Mouse (Mus musculus) heart, embryonic 14.5 days (tissue): ENCODE data around the gene Scamp2. TPM values are rescaled to one million over a fixed set of nuclear protein-coding genes. Genes with fewer than 3 reads are reported as not detected.
A peak's percentile ranks its signal among the peaks of the same experiment; 100 is the strongest.

Source experiments
- ATAC-seq: fragments of 200-750 bp; cut with Nextera tagmentation; 2 replicates; pipeline ENCODE4 v1.8.0; 2017; ENCODE audit warnings: low read depth, moderate TSS enrichment; ENCODE audit not compliant: insufficient number of reproducible peaks, insufficient read depth, low FRiP score
- H3K27ac ChIP-seq, 2 experiments: fragments of 200-500 bp in 1 of 2; fragments of 300-500 bp in 1 of 2; sonication (generic) in 1 of 2; replicated peaks in 1 of 2; 2 replicates each; pipeline ENCODE4 v1.5.1; 2012 to 2014; ENCODE audit warnings: low read depth in 2 of 2, low read length in 2 of 2, control low read depth in 1 of 2, mild to moderate bottlenecking in 1 of 2, mixed read lengths in 1 of 2; ENCODE audit not compliant: control insufficient read depth in 1 of 2, insufficient read depth in 1 of 2
- H3K27me3 ChIP-seq: fragments of 300-500 bp; sonication (generic); 2 replicates; pipeline ENCODE4 v1.6.1; 2014; ENCODE audit warnings: mild to moderate bottlenecking, low read length, control low read depth; ENCODE audit not compliant: control insufficient read depth, insufficient read depth
- H3K36me3 ChIP-seq: fragments of 300-500 bp; sonication (generic); 2 replicates; pipeline ENCODE4 v1.6.1; 2014; ENCODE audit warnings: mild to moderate bottlenecking, control low read depth, low read length, mixed read lengths; ENCODE audit not compliant: control insufficient read depth, insufficient read depth
- H3K4me1 ChIP-seq, 2 experiments: fragments of 200-500 bp in 1 of 2; fragments of 300-500 bp in 1 of 2; sonication (generic) in 1 of 2; 2 replicates each; pipeline ENCODE4 v1.6.1; 2012 to 2014; ENCODE audit warnings: low read length in 2 of 2, control low read depth in 1 of 2, mixed read lengths in 1 of 2; ENCODE audit not compliant: control insufficient read depth in 2 of 2, insufficient read depth in 2 of 2
- H3K4me2 ChIP-seq: fragments of 300-500 bp; sonication (generic); 2 replicates; pipeline ENCODE4 v1.6.1; 2014; ENCODE audit warnings: mild to moderate bottlenecking, low read length
- H3K4me3 ChIP-seq, 2 experiments: fragments of 200-500 bp in 1 of 2; fragments of 300-500 bp in 1 of 2; sonication (generic) in 1 of 2; 2 replicates each; pipeline ENCODE4 v1.5.1; 2012 to 2014; ENCODE audit warnings: low read length in 2 of 2, mild to moderate bottlenecking in 2 of 2, control low read depth in 1 of 2, low read depth in 1 of 2, moderate library complexity in 1 of 2; ENCODE audit not compliant: control insufficient read depth in 1 of 2, insufficient read depth in 1 of 2
- H3K9ac ChIP-seq: fragments of 300-500 bp; sonication (generic); 2 replicates; pipeline ENCODE4 v1.6.1; 2014; ENCODE audit warnings: mild to moderate bottlenecking, low read length
- H3K9me3 ChIP-seq: fragments of 300-500 bp; sonication (generic); 2 replicates; pipeline ENCODE4 v1.6.1; 2016; ENCODE audit warnings: low read length, control low read depth; ENCODE audit not compliant: control insufficient read depth
- WGBS: fragments of 180-500 bp; shearing (Covaris S2); extraction: QIAGEN DNeasy Blood & Tissue Kit; methylation state at CpG from one replicate; pipeline ENCODE4 v1.1.7; 2014; 5-methylcytosine and 5-hydroxymethylcytosine counted together
- polyA plus RNA-seq: library from polyadenylated mRNA; unstranded; fragments of >200 nt; fragmentation: Nextera tagmentation; extraction: Ambion mirVana; gene quantifications from 2 replicates; pipeline ENCODE4 v1.2.1, GENCODE M21; 2014

The Scamp2 gene
- polyA plus RNA-seq, 1 experiment from 2014 or later: 56.5 TPM

DNA sequence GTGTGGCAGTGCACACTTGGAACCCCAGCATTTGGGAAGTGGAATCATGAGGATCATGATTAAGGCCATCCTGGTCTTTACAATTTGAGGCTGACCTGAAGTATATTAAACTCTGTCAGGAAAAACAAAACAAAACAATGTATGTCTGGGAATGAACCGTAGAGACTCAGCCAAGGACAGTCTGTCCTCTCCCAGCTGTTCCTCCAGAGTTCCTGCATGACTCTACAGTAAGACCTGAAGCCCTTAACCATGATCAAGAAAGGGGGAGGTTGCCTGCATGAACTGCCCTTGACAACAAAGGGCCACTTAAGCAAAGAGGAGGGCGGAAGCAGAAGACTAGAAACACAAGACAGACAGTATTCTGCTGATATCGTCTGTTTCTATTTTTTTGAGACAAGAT lies 14.8 kb downstream of the Scamp2 start:
- H3K4me1 ChIP-seq: peaks cover 0 to 2% of the 10 kb centered on the region in 2 experiments; a peak in 1 of 4 replicates
- no peaks in the 10 kb centered on the region for H3K27me3 ChIP-seq
- H3K27ac ChIP-seq: no peak overlapping the region
- no peak for ATAC-seq
- no peak overlapping the region for H3K9ac ChIP-seq
- peaks cover 36% of the 10 kb centered on the region for H3K36me3 ChIP-seq
- no peaks in the 10 kb centered on the region for H3K9me3 ChIP-seq
- WGBS: 74% methylated on average over 3 of the region's 3 CpGs
- H3K4me2 ChIP-seq: no peak overlapping the region
- H3K4me3 ChIP-seq: no peak overlapping the region

DNA sequence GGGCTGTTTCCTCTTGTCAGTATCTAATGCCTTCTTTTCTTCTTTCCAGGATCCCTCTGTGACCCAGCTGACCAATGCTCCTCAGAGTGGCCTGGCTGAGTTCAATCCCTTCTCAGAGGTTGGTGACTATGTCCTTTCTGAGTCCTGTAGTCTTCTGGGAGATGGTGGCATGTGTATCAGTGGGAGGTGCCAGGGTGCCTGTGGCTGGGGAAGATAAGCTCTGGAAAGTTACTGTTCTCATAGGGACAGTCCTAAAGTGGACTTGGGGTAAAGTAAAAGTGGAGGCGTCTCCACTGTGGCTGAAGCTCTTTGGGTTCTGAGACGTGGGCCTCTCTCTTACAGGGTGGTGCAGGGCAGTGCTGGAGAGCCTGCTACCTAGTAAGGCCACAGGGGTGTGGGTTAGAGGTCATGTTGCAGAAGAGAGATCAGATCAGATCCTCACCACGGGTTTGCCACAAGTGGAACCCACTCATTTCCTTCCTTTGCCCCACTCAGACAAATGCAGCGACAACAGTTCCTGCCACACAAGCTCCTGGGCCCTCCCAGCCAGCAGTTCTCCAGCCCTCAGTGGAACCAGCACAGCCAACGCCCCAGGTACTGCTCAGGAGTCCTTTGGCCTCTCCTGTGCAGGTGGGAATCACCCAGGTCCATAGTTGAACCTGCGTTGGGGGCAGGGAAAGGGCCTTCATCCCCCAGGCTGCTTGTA lies 16.6 kb downstream of the Scamp2 start:
- Histone ChIP-seq H3K27ac (no peak overlapping the region), H3K4me2 (no peak overlapping the region), H3K9ac (no peak overlapping the region), H3K27me3 (no peaks in the 10 kb centered on the region), H3K4me3 (no peak overlapping the region), H3K9me3 (no peaks in the 10 kb centered on the region), H3K4me1 (peaks cover 0 to 2% of the 10 kb centered on the region in 2 experiments; a peak in 1 of 4 replicates), H3K36me3 (peaks cover 53% of the 10 kb centered on the region)
- WGBS: 74% methylated on average over 6 of the region's 6 CpGs
- ATAC-seq: no peak

DNA sequence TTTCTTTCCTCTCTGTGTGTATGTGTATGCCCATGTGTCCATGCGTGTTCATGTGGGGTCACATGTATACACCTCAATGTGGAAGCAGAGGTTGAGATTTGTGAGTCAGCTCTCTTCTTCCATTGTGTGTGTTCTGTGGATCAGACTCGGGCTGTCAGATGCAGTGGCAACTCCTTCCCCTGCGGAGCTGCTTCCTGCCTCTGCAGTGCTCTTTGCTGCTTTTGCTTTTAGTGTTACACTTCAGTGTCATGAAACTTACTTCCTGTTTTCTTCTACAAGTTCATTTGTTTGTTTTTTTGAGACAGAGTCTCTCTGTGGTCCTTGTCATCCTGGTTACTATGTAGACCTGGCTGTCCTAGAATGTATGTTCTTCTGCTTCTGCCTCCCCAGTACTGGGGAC lies 24.2 kb downstream of the Scamp2 start:
- peaks cover 77% of the 10 kb centered on the region for H3K36me3 ChIP-seq

DNA sequence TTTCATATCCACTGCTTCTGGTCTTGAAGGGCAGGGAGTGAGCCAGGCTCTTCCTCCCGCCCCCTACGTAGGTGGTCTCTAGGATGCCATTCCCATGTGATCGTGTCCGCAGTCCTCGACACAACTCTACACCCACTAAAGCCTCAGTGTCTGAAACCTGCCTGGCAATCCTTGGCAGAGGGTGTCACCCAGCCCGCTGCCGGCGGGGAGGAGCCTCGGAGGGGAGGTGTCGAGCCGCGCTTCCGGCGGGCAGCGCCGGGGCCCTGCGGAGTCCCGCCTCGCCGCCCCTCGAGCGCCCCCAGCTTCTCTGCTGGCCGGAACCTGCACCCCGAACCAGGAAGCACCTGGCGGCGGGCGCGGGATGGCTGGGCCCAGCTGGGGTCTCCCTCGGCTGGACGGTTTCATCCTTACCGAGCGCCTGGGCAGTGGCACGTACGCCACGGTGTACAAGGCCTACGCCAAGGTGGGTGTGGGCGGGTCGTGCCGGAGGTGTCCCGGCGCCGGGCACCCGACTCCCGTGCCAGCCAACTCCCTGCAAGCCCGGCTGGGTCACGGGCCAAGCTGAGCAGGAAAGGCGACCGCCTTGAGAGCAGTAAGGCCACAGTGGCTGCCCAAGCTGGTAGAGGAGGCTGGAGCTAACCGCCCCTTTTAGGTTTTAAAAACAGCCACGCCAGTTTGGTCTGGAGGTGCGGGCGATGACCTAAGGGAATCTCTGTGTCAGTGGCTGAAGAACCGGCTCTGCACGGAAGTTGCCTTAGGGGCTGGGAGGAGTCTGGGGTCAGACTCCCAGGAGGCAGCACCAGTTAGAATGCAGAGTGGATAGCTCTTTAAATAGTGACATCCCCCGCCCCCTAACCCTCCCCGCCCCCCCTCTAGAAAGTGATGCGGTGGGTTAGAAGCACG lies 28.7 kb downstream of the Scamp2 start, which contains the start of gene Ulk3:
Gene Ulk3 (plus strand): TSS at position 229 of the 903 bp plus-strand sequence.
- peaks cover 66% of the 10 kb centered on the region for H3K36me3 ChIP-seq
- H3K4me1 ChIP-seq: peaks cover 5 to 9% of the 10 kb centered on the region in 2 experiments; a peak in 2 of 4 replicates
- H3K27me3 ChIP-seq: no peaks in the 10 kb centered on the region
- peak within 1 kb of the TSS; percentile 90 for H3K9ac ChIP-seq
- peak; percentile 75 for ATAC-seq
- WGBS: under 1% methylated on average over 58 of the region's 58 CpGs
- H3K4me2 ChIP-seq: peak within 1 kb of the TSS; percentile 91
- H3K9me3 ChIP-seq: no peaks in the 10 kb centered on the region
- peak within 1 kb of the TSS; percentile 75 to 87 for H3K27ac ChIP-seq
- peak within 1 kb of the TSS; percentile 65 to 91 for H3K4me3 ChIP-seq

More for the DNA sequence above, 24.2 kb downstream of the Scamp2 start:
- Histone ChIP-seq H3K4me2 (no peak overlapping the region), H3K27ac (no peak overlapping the region), H3K9ac (no peak overlapping the region), H3K4me1 (peaks cover under 1 to 3% of the 10 kb centered on the region in 2 experiments; a peak in 2 of 4 replicates), H3K27me3 (no peaks in the 10 kb centered on the region), H3K4me3 (no peak overlapping the region), H3K9me3 (no peaks in the 10 kb centered on the region)
- WGBS: 85% methylated on average over 3 of the region's 3 CpGs
- no peak for ATAC-seq

DNA sequence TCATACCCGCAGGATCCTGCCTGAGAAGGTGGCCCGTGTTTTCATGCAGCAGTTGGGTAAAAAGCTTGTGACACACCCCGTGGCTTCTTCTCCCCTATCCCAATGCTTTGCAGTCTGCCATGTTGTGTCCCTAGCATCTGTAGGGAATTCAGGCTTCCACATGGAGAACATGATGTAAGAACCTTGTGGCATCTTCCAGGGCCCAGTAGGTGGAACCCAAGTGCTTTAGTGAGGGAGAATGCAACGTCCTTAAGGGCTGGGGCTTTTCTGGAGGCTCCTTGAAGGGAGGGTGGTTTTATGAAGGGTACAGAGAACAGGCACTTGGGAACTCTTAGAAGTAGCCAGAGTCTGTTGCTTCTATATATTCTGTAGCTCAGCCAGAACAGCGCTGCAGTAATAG lies 30.0 kb downstream of the Scamp2 start:
- Histone ChIP-seq H3K4me2 (no peak overlapping the region), H3K27ac (no peak overlapping the region), H3K27me3 (no peaks in the 10 kb centered on the region), H3K36me3 (peaks cover 67% of the 10 kb centered on the region), H3K4me3 (no peak overlapping the region), H3K9ac (no peak overlapping the region), H3K9me3 (no peaks in the 10 kb centered on the region), H3K4me1 (peaks cover 5 to 9% of the 10 kb centered on the region in 2 experiments; a peak in 2 of 4 replicates)
- ATAC-seq: no peak
- 34% methylated on average over 5 of the region's 5 CpGs for WGBS

DNA sequence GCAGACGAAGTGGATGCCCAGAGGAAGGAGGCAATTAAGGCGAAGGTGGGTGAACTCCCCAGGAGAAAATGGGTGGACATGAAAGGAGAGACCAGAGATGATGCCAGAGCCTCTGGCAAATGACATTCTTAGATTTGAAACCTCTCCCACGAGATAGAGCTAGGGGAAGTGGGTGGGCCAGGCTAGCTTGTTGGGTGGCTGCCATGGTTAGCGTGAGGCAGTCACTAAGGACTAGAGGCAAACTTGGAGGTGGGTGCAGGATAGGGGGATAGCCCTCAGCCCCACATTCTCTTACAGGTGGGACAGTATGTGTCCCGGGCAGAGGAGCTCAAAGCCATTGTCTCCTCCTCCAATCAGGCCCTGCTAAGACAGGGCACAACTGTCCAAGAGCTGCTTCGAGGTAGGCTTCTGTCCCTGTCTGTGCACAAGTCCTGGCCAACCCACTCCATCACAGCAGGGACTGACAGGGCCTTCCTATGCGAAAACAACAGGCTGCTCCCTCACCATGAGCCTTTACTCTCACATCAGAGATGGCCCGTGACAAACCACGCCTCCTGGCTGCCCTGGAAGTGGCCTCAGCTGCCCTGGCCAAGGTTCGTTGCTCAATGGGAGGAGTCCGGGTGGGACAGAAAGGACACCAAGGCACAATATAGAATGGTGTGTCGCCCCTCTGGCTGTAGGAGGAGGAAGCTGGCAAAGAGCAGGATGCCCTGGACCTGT lies 32.9 kb downstream of the Scamp2 start:
- Histone ChIP-seq H3K4me1 (peaks cover 18 to 20% of the 10 kb centered on the region in 2 experiments), H3K4me2 (no peak overlapping the region), H3K36me3 (peaks cover 50% of the 10 kb centered on the region), H3K27me3 (no peaks in the 10 kb centered on the region), H3K9me3 (no peaks in the 10 kb centered on the region), H3K4me3 (no peak overlapping the region), H3K9ac (no peak overlapping the region), H3K27ac (no peak overlapping the region)
- ATAC-seq: no peak
- 52% methylated on average over 12 of the region's 12 CpGs for WGBS

DNA sequence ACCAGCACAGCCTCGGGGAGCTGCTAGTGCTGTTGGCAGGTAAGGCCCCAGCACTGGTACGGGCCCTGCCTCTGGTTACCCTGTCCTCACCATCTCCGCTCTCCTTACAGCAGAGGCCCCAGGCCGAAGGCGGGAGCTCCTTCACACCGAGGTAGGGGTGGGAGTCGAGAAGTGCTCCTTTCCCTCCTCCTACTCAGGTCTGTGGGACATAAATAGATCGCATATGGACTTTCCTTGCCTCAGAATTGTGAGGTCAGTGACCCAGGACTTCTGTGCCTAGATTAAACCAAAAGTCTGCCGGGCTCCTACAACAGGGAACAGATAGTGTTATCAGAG lies 33.4 kb downstream of the Scamp2 start:
- Histone ChIP-seq H3K9me3 (no peaks in the 10 kb centered on the region), H3K27me3 (no peaks in the 10 kb centered on the region), H3K27ac (no peak overlapping the region), H3K36me3 (peaks cover 50% of the 10 kb centered on the region), H3K4me2 (no peak overlapping the region), H3K4me3 (no peak overlapping the region), H3K9ac (no peak overlapping the region), H3K4me1 (peaks cover 21 to 22% of the 10 kb centered on the region in 2 experiments)
- 39% methylated on average over 9 of the region's 9 CpGs for WGBS
- no peak for ATAC-seq
